Mouse (Mus musculus): ENCODE data around the gene Efcab8. TPM values are rescaled to one million over a fixed set of nuclear protein-coding genes. Genes with fewer than 3 reads are reported as not detected.
"Not testable (repeated sequence)": the region's sequence is repeated elsewhere in the genome, so short reads cannot be mapped to it uniquely, and the experiment has no call there.

Efcab8 gene
- total RNA-seq, 2 experiments from 2014 or later, result 0.12 to 0.19 TPM

- DNase-seq (ENCODE audit: extremely low spot score in 1 of 2, low spot score in 1 of 2), result no peak
Measured at GRCm38 (mm10) chr2:153822005-153822543, 42.3 kb downstream of the Efcab8 start.

GRCm38 (mm10) chr2:153824593-153824992, 44.9 kb downstream of the Efcab8 start:
- no peak for DNase-seq (ENCODE audit: extremely low spot score in 1 of 2, low spot score in 1 of 2)

GRCm38 (mm10) chr2:153825900-153826299, 46.2 kb downstream of the Efcab8 start:
- not testable (repeated sequence) for DNase-seq (ENCODE audit: extremely low spot score in 1 of 2, low spot score in 1 of 2)

GRCm38 (mm10) chr2:153827171-153827830, 47.6 kb downstream of the Efcab8 start:
- DNase-seq (ENCODE audit: extremely low spot score in 1 of 2, low spot score in 1 of 2), result no peak

- DNase-seq (ENCODE audit: extremely low spot score in 1 of 2, low spot score in 1 of 2), result no peak
Measured at GRCm38 (mm10) chr2:153828704-153829103, 49.0 kb downstream of the Efcab8 start.

GRCm38 (mm10) chr2:153833291-153833690, 53.6 kb downstream of the Efcab8 start:
- no peak for DNase-seq (ENCODE audit: extremely low spot score in 1 of 2, low spot score in 1 of 2)

GRCm38 (mm10) chr2:153842854-153843253, 63.1 kb downstream of the Efcab8 start:
- DNase-seq (ENCODE audit: extremely low spot score in 1 of 2, low spot score in 1 of 2), result no peak

GRCm38 (mm10) chr2:153848389-153848788, 68.7 kb downstream of the Efcab8 start:
- DNase-seq (ENCODE audit: extremely low spot score in 1 of 2, low spot score in 1 of 2), result no peak

GRCm38 (mm10) chr2:153850351-153851029, 70.8 kb downstream of the Efcab8 start:
- no peak for DNase-seq (ENCODE audit: extremely low spot score in 1 of 2, low spot score in 1 of 2)

GRCm38 (mm10) chr2:153851030-153851360, 71.3 kb downstream of the Efcab8 start:
- peak; percentile 23 to 73 for DNase-seq (ENCODE audit: extremely low spot score in 1 of 2, low spot score in 1 of 2)

- DNase-seq (ENCODE audit: extremely low spot score in 1 of 2, low spot score in 1 of 2), result no peak
Measured at GRCm38 (mm10) chr2:153853544-153853943, 73.8 kb downstream of the Efcab8 start.

- no peak for DNase-seq (ENCODE audit: extremely low spot score in 1 of 2, low spot score in 1 of 2)
Measured at GRCm38 (mm10) chr2:153859581-153859980, 79.8 kb downstream of the Efcab8 start.

GRCm38 (mm10) chr2:153860315-153860714, 80.6 kb downstream of the Efcab8 start:
- no peak for DNase-seq (ENCODE audit: extremely low spot score in 1 of 2, low spot score in 1 of 2)

GRCm38 (mm10) chr2:153860715-153861114, 81.0 kb downstream of the Efcab8 start:
- no peak for DNase-seq (ENCODE audit: extremely low spot score in 1 of 2, low spot score in 1 of 2)

GRCm38 (mm10) chr2:153861960-153862359, 82.2 kb downstream of the Efcab8 start:
- no peak for DNase-seq (ENCODE audit: extremely low spot score in 1 of 2, low spot score in 1 of 2)

GRCm38 (mm10) chr2:153870984-153871383, 91.3 kb downstream of the Efcab8 start, which contains the start of gene Sun5:
Sun5 (minus strand) TSS chr2:153871084.
- no peak for DNase-seq (ENCODE audit: extremely low spot score in 1 of 2, low spot score in 1 of 2)

GRCm38 (mm10) chr2:153874745-153875144, 95.0 kb downstream of the Efcab8 start, which contains the start of gene Bpifb2:
Bpifb2 (plus strand) TSS chr2:153875045.
- no peak for DNase-seq (ENCODE audit: extremely low spot score in 1 of 2, low spot score in 1 of 2)

Other genes starting within 250 kb of the Efcab8 start
- 10 to 100 TPM; 42.7 to 48.9 TPM for gene Nol4l, start 250.0 kb upstream of the Efcab8 start, total RNA-seq (2021)
- 10 to 100 TPM; 29.1 to 30.9 TPM for gene Commd7, start 147.2 kb upstream of the Efcab8 start, total RNA-seq (2021)
- 1 to 10 TPM in 1 of 2 experiments, under 1 TPM in 1; 0.84 to 1.3 TPM for gene Dnmt3b, start 130.5 kb upstream of the Efcab8 start, total RNA-seq (2021)
- gene Dnmt3c, start 83.3 kb upstream of the Efcab8 start, total RNA-seq (2021), result under 1 TPM in 1 of 2 experiments, not detected in 1; 0.23 TPM
- gene Mapre1, start 38.7 kb upstream of the Efcab8 start, total RNA-seq (2021), result 10 to 100 TPM; 82.2 to 89.2 TPM
- not detected for gene Sun5, start 91.2 kb downstream of the Efcab8 start, total RNA-seq (2021)
- not detected for gene Bpifb2, start 95.1 kb downstream of the Efcab8 start, total RNA-seq (2021)
- not detected for gene Bpifb6, start 120.5 kb downstream of the Efcab8 start, total RNA-seq (2021)
- gene Bpifb3, start 138.3 kb downstream of the Efcab8 start, total RNA-seq (2021), result not detected
- not detected for gene Bpifb4, start 158.3 kb downstream of the Efcab8 start, total RNA-seq (2021)
- not detected for gene Bpifa6, start 195.0 kb downstream of the Efcab8 start, total RNA-seq (2021)
- not detected for gene Bpifa2, start 228.3 kb downstream of the Efcab8 start, total RNA-seq (2021)

All from layer of hippocampus, postnatal 25 days (tissue).